Mouse (Mus musculus): ENCODE results near the gene D5Ertd579e. TPM values are rescaled to one million over a fixed set of nuclear protein-coding genes. Genes with fewer than 3 reads are reported as not detected.
A peak's percentile ranks its signal among the peaks of the same experiment; 100 is the strongest.
"Not testable (repeated sequence)": the region's sequence is repeated elsewhere in the genome, so short reads cannot be mapped to it uniquely, and the experiment has no call there.

D5Ertd579e gene
- total and polyA plus RNA-seq, 3 experiments = 13.7 to 29.4 (median 22.9) TPM

DNA sequence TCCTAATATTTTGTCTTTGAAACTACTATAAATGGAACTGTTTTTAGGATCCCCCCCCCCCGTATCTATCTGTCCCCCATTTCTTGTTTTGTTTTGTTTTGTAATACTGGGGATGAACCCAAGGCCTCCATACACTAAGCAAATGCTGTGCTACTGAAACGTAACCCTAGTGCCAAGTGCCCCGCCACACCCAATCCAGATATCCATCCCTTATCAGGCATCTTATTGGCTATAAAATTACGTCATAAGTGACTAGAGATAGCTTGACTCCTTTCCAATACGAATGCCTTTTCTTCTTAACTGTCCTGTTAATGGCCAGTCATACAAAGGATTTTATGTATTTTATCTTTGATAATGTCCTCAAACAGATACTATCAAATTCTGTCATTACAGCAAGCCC lies 28.7 kb downstream of the D5Ertd579e start:
- in situ Hi-C loops (cut with MboI; ENCODE audit: low pct_ligation_motif_present, low pct_unique_long_range_greater_than_20kb, low sequenced_read_pairs) (no loop called here), dilution Hi-C loops (cut with MboI; ENCODE audit: extremely low pct_ligation_motif_present, extremely low pct_unique_long_range_greater_than_20kb, low sequenced_read_pairs) (no loop called here)
- TF ChIP-seq POLR2AphosphoS2 (IDR thresholded peaks at IDR 0.05; ENCODE audit: low read depth, low read length) = no peak
- TF ChIP-seq NRF1 (IDR thresholded peaks at IDR 0.05; ENCODE audit: low read depth, low read length) = no peak
- no peak for TF ChIP-seq CHD1 (IDR thresholded peaks at IDR 0.05; ENCODE audit: low read depth, low read length)
- no peak for TF ChIP-seq TBP (conservative IDR thresholded peaks at IDR 0.05; ENCODE audit: low read depth, low read length)
- no peak for TF ChIP-seq ETS1 (conservative IDR thresholded peaks at IDR 0.05; ENCODE audit: low read depth, low read length)
- TF ChIP-seq MYC (IDR thresholded peaks at IDR 0.05; ENCODE audit: low read depth, low read length) = no peak
- no peak for TF ChIP-seq ZNF384 (IDR thresholded peaks at IDR 0.05; ENCODE audit: low read depth, low read length)
- no peak for TF ChIP-seq USF2 (conservative IDR thresholded peaks at IDR 0.05; ENCODE audit: low read depth, low read length)
- no peak for TF ChIP-seq MAFK (IDR thresholded peaks at IDR 0.05; ENCODE audit: insufficient replicate concordance, low read length)
- no peak for TF ChIP-seq MAZ (IDR thresholded peaks at IDR 0.05; ENCODE audit: low read depth, low read length)
- no peak for TF ChIP-seq MXI1 (IDR thresholded peaks at IDR 0.05; ENCODE audit: low read depth, low read length)
- no peak for TF ChIP-seq TCF12 (IDR thresholded peaks at IDR 0.05; ENCODE audit: low read depth, low read length)
- no peak for TF ChIP-seq JUN (IDR thresholded peaks at IDR 0.05; ENCODE audit: insufficient read depth, low read depth, low read length)
- TF ChIP-seq CHD2 (IDR thresholded peaks at IDR 0.05; ENCODE audit: low read length) = no peak
- no peak for TF ChIP-seq ZC3H11A (IDR thresholded peaks at IDR 0.05; ENCODE audit: low read depth, low read length)
- no peak for TF ChIP-seq CTCF (conservative IDR thresholded peaks at IDR 0.05 in 1 of 2, IDR thresholded peaks at IDR 0.05 in 1 of 2; ENCODE audit: low read depth in 2 of 2, low read length in 2 of 2)
- TF ChIP-seq MAX (IDR thresholded peaks at IDR 0.05; ENCODE audit: low read length) = no peak
- TF ChIP-seq GABPA (IDR thresholded peaks at IDR 0.05; ENCODE audit: insufficient replicate concordance, low read depth, low read length) = no peak
- Histone ChIP-seq H3K27me3 (replicated peaks) (no peaks in the 10 kb centered on the region), H3K9ac (ENCODE audit: insufficient read depth, low read depth) (no peak overlapping the region), H3K4me1 (ENCODE audit: control insufficient read depth in 1 of 2, insufficient read depth in 2 of 2) (peaks cover 0 to 31% of the 10 kb centered on the region in 2 experiments; a peak in 2 of 4 replicates), H3K36me3 (replicated peaks in 1 of 2; ENCODE audit: control insufficient read depth in 1 of 2, insufficient read depth in 1 of 2, low read length in 1 of 2) (peaks cover 23 to 56% of the 10 kb centered on the region in 2 experiments), H3K79me2 (replicated peaks; ENCODE audit: control insufficient read depth, extremely low read depth, insufficient read depth, poor library complexity, severe bottlenecking) (no peaks in the 10 kb centered on the region), H3K9me3 (replicated peaks; ENCODE audit: low read length) (no peaks in the 10 kb centered on the region), H3K4me3 (replicated peaks in 1 of 3; ENCODE audit: low read depth in 2 of 3, low read length in 2 of 3, poor library complexity in 1 of 3) (no peak overlapping the region), H3K4me2 (ENCODE audit: insufficient read depth, low read depth, poor library complexity, severe bottlenecking) (no peak overlapping the region), H3K27ac (ENCODE audit: insufficient read depth, low read depth) (no peak overlapping the region)
- no peak for DNase-seq (ENCODE audit: extremely low read depth)

DNA sequence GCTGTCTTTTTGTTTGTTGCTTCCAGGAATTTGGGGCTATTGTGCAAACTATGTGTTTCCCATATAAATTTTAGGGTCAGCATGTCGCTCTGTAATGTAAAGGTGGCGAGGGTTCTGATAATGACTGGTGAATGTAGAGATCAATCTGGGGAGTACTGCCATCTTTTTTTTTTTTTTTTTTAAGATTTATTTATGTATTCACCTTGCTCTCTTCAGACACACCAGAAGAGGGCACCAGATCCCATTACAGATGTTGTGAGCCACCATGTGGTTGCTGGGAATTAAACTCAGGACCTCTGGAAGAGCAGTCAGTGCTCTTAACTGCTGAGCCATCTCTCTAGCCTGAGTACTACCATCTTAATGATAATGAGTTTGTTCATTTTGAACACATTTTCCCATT lies 29.1 kb downstream of the D5Ertd579e start:
- H3K4me1 ChIP-seq (ENCODE audit: control insufficient read depth in 1 of 2, insufficient read depth in 2 of 2) = peaks cover 0 to 31% of the 10 kb centered on the region in 2 experiments; a peak in 2 of 4 replicates
- dilution Hi-C loops (cut with MboI; ENCODE audit: extremely low pct_ligation_motif_present, extremely low pct_unique_long_range_greater_than_20kb, low sequenced_read_pairs); H3K4me3 ChIP-seq (replicated peaks in 1 of 3; ENCODE audit: low read depth in 2 of 3, low read length in 2 of 3, poor library complexity in 1 of 3); H3K27ac ChIP-seq (ENCODE audit: insufficient read depth, low read depth); H3K9me3 ChIP-seq (replicated peaks; ENCODE audit: low read length); H3K79me2 ChIP-seq (replicated peaks; ENCODE audit: control insufficient read depth, extremely low read depth, insufficient read depth, poor library complexity, severe bottlenecking); H3K9ac ChIP-seq (ENCODE audit: insufficient read depth, low read depth); in situ Hi-C loops (cut with MboI; ENCODE audit: low pct_ligation_motif_present, low pct_unique_long_range_greater_than_20kb, low sequenced_read_pairs); H3K27me3 ChIP-seq (replicated peaks); H3K4me2 ChIP-seq (ENCODE audit: insufficient read depth, low read depth, poor library complexity, severe bottlenecking); DNase-seq (ENCODE audit: extremely low read depth): not testable (repeated sequence)
- peaks cover 20 to 53% of the 10 kb centered on the region in 2 experiments for H3K36me3 ChIP-seq (replicated peaks in 1 of 2; ENCODE audit: control insufficient read depth in 1 of 2, insufficient read depth in 1 of 2, low read length in 1 of 2)
- peak in 1 of 2 experiments; percentile 30; a peak in 1 of 4 replicates for TF ChIP-seq CTCF (conservative IDR thresholded peaks at IDR 0.05 in 1 of 2, IDR thresholded peaks at IDR 0.05 in 1 of 2; ENCODE audit: low read depth in 2 of 2, low read length in 2 of 2)
- TF ChIP-seq ZNF384 (IDR thresholded peaks at IDR 0.05; ENCODE audit: low read depth, low read length) = peak; percentile 65

All from CH12.LX (cell line).